Mouse (Mus musculus) cerebellum, adult (tissue): ENCODE results near the gene Cactin.

Source experiments
- ATAC-seq: cut with Nextera tagmentation; 2 replicates; pipeline ENCODE4 v1.9.2; 2017; ENCODE audit warnings: mild to moderate bottlenecking, moderate library complexity, mixed read lengths; ENCODE audit not compliant: insufficient number of reproducible peaks, low FRiP score, low TSS enrichment

Cactin gene

DNA sequence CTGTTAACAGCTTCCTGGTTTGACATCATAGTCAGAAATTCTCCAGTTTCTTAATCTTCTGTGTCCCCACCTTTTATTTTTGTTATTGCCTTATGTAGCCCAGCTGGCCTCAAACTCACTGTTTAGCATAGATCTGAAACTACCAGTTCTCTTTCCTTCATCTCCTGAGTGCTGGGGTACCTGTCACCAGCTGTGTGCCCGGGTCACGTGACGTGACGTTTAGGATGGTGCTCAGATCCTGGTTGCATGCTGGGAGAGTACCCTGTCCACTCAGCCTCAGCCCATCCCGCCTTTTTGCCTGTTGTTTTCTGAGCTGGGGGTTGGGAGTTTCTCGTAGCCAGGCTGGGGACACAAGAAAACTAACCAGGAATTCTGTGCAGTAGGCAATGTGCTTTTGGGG, 23.7 kb upstream of the Cactin start:
- ATAC-seq = no peak

DNA sequence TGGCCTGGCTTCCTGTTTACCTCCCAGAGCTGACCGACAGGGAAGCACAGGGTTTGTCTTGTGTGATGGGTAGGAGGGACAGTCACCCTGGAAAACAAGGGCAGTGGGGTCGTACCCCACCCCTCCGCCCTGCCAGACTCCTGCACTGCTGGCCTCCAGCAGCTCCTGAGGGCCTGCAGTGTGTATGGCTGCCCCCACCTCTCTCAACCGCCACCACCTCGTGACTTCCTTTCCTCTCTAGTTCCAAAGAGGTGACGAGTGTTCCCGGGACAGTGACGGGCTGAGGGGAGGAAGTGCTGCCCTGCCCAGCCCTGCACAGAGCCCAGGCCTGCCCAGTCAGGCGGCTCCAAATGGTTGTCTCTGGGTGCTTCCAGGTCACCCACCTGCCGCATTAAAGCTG, 23.1 kb upstream of the Cactin start:
- no peak for ATAC-seq

DNA sequence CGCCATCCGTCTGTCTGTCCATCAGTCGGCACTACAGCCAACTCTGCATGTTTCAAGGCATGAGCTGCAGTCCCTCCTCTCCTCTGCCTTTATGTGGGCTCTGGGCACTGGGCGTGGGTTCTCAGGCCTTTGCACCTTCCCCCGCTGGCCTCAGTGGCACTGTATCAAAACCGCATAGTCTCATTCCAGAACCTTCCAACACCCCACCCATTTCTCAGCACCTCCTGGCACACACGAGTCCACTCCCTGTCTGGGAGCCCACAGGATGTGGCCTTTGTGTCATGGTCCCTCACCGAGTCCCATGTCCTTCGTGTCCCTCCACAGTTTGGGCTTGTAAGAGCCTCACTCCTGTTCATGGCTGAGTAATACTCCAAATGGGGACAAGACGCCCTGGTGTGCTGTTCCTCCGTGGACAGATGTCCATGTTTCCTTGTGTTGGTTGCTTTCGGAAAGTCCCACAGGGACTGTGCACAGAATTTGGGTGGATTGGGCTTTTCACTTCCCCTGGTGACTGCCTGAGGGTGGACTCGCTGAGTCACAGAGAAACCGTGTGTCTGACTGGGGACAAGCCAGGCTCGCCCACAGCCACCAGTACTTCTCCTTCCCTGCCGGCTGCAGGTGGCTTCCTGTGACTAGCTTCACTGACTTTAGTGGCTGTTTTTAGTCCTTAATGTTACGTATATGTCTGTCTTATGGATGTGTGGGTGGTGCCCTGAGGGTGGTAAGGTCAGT, 22.4 kb upstream of the Cactin start:
- ATAC-seq = no peak

DNA sequence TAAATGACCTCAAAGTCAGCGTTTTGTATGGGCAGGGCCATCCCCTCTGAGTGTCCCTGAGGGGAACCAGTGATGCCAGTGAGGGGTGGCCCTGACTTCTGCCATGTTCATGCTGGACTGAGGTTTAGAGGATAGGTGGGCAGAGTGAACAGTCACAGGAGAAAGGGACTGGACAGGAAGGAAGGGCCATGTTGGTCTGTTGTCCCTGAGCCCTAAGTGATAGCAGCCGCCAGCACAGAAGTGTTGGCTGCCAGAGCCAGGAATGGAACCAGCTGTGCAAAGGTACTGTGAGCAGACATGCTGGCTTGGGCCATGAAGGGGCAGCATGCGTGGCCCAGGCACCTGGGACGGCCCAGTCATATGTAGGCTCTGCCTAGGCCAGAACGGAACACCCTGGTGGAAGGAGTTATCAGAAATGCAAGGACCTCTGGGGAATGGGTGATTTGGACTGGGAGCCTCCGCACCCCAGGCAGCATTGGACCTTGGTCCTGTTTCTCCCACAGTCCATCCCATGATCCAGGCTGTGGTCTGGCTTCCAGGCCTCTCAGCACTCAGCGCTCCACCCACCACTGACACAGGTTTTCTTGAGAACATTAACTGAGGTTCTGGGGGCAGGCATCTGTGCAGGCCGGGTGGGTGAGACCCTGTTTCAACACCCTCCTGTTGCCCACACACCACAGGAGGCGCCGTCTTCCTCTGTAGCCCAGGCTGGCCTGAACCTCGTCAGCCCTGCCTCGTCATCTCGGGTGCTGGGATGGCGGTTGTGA, 21.1 kb upstream of the Cactin start:
- no peak for ATAC-seq

DNA sequence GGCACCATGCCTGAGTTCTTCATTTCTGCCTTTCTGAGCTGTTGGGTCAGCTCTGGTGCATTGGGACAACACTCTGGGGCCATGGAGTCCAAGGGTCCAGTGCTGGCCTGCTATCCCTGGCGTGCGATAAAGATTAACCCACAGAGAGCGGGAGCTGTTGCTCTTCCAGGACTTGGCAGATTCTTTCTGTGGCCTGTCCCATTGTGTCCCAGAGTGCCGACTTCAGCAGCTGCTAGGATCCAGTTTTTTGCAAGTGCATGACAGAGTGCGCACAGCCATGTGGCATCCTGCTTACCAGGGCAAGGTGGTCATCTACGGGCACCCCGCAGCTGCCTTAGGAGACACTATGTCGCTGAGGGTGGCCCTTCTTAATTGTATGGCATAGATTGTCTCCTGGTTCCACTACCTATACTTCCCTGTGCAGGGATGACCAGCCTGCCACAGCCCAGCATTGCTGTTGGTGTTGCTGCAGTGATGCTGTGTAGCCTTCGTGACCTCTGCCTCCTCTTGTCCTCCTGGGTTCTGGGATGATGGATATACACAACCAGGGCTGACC, 20.5 kb upstream of the Cactin start:
- ATAC-seq = no peak

DNA sequence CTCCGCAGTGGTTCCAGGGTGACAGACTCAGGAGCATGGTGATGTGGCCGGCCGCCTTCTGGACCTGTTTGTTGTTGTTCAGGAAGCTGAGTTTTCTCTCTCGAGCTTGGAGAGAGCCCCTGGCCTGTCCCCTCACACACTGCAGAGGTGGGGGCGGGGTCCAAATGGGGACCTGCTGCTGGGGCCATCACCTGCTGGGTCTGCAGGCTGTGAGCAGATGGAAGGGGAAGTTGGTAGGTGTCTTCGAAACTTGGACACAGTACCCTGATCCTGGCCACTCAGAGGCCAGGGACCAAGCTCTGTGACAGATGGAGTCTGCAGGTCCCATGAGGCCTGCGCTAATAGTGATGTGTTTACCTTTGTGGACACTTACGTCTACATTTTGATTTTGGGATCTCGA, 19.6 kb upstream of the Cactin start:
- ATAC-seq = no peak

DNA sequence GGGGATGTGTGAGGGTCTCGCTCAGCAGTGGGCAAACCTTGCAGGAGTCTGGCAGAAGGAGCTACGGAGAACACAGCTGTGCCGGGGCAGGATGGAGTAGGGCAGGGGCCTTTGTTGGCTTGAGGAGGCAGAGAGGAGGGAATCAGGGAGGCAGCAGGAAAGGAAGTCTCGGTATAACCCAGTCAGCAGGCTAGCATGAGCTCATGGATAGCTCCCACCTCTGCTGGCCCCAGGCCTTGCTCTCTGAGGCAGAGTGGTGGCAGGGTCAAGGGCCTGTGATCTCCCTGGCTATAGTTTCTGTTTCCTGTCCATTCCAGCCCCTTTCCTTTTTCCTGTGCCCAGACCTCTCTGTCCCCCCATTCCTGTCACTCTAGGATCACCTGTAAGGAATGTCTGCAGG, 18.6 kb upstream of the Cactin start:
- no peak for ATAC-seq

DNA sequence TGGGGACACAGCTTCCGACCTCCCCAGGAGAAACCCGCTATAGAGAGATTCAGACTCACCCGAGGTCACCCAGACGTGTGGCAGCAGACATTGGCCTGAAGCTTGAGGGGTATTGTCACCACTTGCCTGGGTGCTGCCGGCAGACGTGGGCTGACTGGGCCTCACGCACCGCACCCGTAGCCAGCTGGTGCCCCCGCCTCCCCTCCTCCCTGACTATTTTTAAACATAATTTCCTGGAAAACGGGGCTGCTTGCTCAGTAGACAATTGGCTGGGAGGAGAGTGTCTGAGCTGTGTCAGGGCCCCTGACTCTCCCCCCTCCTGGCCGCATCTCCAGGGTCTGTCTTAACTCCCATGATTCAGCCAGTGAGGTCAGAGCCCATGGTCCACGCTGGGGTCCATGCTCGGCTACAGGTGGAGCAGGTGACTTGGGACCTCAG, 18.1 kb upstream of the Cactin start:
- no peak for ATAC-seq

DNA sequence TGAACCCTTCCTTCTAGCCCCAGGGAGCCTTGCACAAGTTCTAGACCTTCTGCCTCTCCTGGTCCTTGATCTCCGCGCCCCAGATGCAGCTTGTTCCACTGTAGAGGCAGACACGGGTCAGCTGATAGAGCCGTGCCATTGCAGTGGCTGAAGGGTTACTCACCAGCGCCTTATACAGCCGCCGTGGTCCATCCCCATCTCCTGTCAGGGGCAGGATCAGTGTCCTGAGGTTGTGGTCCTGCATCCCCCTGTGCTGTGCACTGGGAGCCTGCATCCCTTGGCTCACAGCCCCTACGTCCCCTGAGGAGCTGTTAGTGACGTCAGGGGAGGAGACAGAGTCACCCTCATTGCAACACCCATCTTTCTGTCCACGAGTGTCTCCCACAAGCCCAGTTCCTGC, 17.6 kb upstream of the Cactin start:
- no peak for ATAC-seq

DNA sequence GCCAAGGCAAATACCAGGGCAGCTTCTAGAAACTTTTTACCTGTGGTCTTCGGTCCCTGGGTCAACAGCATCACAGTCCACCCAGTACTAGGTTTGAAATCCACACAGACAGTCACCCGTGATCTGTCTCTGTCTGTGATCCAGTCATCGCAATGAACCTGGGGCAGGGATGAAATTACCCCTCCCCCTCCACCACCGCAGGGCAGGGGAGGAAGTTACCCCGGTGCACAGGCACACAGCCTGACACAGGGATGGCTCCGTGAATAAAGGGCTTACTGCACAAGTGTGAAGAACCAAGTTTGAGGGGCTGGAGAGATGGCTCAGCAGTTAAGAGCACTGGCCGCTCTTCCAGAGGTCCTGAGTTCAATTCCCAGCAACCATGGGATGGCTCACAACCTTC, 17.1 kb upstream of the Cactin start:
- no peak for ATAC-seq

DNA sequence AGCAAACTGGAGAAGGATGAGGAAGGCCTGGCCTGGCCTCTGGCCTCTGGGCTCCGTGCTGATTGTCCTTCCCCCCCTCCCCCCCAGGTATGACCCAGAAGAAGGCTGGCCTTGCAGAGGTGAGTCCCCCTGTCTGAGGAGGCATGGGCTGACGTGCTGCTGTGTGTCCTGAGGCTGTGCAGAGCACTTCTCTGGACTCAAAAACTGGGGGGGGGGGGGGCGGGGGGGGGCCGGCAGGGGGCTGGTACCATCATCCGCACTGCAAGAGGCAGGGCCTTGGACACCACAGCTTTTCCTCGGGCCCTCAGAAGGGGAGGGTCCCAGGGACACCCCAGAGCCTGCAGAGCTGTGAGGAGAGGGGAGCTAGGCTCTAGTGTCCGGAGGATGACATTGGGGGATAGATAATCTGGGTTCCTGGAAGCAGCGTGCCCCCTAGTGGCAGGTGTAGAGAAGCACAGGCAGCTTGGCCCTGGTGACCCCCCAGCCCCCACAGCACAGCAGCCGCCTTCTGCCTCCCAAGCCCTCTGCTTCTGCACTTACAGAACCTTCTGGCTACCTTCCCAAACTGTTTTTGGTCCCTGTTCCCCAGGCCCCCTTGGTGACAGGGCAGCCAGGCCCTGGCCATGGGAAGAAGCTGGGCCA, 16.2 kb upstream of the Cactin start:
- ATAC-seq = no peak

DNA sequence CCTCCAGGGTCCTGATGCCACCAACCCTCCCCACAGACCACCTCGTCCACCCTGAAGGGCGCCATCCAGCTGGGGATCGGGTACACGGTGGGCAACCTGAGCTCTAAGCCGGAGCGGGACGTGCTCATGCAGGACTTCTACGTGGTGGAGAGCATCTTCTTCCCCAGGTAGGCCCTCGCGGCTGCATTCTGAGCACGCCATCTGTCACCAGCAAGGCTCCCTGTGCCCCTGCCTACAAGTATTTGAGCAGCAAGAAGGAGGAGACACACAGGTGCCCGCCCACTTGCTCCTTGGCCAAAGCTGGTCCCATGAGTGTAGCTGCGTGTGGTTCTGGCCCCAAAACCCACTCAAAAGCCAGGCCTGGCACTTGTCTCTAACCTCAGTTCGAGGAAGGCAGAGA, 15.2 kb upstream of the Cactin start:
- ATAC-seq = no peak

DNA sequence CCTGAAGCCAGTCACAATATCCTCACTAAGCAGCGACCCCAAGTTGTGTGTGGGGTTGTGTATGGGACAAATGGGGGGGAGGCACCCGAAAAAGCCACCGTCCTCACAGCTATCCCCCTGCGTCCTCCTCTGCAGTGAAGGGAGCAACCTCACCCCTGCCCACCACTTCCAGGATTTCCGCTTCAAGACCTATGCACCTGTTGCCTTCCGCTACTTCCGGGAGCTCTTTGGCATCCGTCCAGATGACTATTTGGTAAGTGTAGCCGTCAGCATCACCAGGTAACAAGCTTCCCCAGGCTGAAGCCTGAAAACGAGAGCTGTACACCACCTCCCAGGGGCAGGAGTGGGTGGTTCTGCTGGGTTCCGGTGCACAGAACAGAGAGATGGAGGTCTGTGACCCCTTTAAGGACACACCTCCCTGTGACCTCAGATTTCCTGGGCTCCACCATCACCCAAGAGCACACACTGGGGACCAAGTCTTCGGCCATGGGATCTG, 14.7 kb upstream of the Cactin start:
- no peak for ATAC-seq

DNA sequence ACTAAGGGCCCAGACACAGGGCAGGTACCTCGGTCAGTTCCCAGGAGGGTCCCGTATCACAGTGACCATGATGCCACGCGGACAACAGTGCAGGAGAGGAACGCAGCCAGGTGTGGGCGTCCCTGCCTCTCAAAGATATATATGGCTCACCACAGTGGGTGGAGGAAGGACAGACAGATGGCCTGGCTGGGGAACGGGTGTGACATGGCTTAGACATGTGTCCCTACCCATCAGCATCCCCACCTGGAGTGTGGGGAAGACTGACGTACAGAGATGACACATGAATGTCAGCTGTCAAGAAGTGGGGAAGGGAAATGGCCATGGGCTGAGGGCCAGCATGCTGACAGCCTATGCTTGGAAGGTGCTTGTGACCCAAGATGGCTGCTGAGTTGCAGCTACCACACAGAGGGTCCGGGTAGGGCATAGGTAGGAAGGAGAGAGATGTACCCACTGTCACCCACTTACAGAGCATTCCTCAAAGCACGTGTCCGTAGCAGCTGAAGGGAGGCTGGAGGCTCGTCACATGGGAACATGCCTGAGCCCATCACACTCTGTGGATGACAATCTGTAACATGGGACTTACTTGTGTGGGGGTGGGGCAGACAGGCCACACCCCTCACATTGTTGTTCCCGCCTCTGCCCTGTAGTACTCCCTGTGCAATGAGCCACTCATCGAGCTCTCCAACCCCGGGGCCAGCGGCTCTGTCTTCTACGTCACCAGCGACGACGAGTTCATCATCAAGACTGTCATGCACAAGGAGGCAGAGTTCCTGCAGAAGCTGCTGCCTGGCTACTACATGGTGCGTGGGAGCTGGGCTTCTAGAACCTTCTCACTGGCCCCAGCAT, 13.8 kb upstream of the Cactin start:
- ATAC-seq = no peak

DNA sequence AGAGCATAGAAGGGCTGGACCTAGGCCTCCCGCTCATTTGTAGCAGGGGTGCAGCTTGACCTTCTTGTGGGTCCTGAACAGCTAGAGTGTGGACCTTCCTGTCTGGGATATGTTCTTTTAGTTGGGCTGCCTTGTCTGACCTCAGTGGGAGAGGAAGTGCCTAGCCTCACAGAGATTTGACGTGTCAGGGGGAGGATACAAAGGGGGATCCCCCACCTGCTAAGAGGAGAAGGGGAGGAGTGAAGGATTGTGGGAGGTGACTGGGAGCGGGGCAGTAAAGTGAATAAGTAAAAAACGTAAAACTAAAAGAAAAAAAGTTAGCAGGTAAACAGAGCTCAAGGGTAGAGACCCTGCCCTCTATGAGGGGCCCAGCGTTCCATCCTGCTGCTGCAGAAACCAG, 11.3 kb upstream of the Cactin start:
- ATAC-seq = no peak

DNA sequence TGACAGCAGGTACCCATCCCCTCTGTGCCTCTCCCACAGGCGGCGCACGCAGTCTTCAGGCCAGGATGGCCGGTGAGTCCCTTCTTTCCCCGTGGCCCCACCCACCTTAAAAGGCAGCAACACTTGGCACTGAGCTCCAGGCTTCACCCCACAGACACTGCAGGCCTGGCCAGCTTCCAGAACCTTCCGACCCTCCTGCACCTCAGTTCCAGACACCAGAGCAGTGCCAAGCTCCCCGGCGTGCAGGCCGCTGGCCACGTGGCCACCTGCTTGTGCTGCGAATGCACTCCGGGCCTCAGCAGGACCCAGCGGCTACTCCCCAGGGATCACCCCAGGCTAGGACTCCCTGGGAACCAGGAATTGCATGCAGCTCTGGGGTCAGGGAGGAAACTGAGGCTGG, 7.3 kb upstream of the Cactin start:
- no peak for ATAC-seq

DNA sequence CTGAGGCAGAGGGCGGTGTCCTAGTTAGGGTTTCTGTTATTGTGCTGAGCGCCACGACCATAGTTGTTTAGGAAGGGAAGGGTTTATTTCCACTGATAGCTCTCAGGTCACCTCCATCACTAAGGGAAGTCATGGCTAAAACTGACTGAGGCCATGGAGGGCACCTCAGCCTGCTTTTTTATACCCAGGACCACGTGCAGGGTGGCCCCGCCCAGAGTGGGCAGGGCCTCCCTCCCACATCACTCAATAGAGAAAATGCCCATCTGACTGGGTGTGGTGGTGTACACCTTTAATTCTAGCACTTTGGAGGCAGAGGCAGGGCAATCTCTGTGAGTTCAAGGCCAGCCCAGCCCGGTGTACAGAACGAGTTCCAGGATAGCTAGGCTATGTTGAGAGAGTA, 6.7 kb upstream of the Cactin start:
- ATAC-seq = no peak

DNA sequence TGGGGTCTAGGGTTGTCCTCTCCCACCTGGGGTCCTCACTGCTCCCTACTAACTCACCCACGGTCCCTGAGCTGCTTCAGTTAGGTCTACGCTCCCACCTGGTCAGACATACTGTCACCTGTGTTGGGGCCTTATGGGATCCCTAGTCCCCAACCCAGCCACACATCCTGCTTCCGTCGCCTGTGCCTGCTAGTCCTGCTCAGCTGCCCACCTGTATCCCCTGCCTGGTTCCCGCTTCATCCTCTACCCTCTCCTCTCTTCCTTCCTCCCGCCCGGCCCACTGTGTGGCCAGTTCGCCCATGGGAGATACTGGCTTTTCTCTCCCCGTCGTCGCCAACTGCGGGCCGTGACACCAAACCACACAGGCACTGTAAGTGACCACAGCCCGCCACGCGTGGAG, 5.3 kb upstream of the Cactin start:
- no peak for ATAC-seq

DNA sequence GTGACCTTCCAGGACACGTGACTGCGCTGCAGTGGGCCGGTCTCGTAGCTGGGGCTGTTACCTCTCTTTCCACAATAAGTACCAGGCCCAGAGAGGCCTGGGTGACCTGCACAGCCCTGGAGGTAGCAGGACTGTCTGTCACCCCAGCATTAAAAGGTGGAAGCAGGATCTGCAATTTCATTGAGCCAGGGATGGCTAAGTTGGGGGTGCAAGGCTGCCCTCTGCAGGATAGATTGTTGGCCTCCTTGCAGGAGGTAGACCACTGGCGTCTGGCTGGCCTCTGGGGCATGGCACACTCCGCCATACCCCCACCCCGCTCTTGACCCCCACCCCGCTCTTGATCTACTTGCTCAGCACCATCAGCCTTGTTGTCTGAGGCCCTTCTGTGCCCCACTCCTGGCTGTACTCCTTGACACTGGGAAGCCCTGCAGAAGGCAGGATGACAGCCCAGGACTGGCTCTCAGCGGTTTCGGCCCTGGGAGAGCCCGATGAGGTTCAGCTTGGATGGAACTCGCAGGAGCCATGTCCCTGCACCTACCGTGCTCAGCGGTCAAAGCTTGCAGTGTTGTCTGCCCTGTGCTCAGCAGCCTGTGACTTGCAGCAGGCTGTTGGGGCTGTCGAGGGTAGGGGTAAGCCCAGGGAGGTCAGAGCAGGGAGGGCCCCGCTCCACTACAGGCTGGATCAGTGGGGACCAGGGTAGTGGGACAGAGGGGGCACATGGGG, 4.4 kb upstream of the Cactin start:
- no peak for ATAC-seq

DNA sequence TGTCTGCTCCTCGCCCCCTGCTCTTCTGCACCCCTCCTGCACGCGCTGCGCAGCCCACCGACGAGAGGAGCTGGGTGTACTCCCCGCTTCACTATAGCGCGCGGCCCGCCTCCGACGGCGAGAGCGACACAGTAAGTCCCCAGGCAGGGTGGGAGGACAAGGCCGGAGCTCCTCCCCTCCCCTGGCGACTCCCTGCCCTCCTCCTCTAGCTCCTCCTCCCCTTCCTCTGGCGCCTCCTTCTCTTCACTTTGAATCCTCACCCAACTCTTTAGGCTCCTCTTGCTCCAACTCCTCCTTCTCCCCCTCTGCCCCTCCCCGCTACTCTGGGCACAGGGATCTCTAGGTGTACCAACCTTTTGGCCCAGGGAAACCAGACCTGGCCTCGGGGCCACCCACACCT, 3.6 kb upstream of the Cactin start:
- ATAC-seq = no peak
